Mouse (Mus musculus): ENCODE data around the gene Rbm47.

The Rbm47 gene

DNA sequence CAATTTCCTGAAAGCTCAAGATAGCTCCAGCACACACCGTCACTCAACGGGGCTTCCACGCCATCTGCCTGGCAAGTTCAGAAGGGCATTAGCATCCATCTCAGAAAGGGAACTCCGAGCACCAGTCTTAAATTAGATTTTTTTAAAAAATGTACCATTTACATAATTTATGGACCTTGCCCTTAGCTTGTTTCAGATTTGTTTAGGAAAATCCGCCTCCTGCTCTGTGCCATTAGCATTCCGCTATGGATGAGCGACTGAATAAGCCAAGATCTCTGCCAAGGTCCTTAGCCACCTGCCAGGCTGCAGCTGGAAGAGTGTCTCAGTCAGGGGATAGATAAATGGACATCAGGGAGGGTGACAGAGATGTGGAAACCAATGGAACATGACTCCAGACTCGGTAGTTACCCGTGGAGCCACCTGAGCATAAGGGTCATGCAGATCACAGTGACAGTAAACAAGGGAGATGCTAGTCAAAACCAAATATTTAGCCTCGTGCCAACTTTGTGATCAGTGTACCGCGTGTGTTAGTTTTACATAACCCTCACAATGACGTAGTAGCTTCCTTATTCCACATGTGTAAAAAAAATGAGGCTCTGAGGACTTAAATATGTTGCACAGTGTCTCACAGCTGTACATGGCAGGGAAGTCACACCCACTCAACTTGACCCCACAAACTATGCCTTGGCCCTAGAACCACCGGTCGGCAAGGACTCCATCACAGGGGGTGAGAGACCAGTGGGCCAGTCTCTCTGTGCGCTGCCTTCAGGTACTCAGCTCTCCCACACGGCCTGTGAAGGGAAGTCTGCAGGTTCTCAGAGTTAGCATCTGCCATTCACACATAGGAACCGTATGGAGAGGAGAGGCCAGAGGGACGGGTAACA lies 110.6 kb downstream of the Rbm47 start:
- DNase-seq (ENCODE audit: low spot score): no peak

DNA sequence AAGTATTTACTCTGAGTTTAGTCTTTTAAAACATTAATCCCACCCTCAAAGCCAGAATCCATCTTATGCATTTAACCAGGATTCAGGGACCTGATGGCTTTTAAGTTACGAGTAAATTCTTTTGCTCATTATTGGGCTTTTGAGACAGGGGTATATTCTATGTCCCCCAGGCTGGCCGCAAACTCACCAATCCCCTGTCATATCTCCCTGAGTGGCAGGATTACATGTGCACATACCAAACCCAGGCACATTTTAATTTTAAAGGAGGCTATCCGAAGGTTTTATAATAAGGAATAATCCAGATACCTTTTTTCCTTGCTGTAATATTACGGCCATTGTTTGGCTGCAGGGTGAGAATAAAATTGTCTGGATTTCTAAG lies 111.3 kb downstream of the Rbm47 start:
- no peak for DNase-seq (ENCODE audit: low spot score)

DNA sequence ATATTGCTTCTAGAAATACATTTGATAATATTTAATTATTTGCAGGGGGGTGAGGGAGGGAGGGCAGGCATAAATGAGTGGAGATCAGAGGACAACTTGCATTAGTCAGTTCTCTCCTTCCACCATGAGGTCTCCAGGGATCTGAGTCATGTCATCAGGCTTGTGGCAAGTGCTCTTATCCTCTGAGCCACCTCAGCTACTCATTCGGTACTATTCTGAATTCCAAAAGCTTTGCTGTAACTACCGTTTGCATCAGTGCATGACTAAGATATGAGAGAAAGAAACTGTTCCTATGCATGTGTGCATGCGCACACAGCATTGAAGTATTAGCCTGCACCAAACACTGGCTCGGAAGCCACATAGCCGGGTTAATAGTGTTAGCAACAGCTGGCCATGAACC lies 114.1 kb downstream of the Rbm47 start:
- DNase-seq (ENCODE audit: low spot score): no peak

DNA sequence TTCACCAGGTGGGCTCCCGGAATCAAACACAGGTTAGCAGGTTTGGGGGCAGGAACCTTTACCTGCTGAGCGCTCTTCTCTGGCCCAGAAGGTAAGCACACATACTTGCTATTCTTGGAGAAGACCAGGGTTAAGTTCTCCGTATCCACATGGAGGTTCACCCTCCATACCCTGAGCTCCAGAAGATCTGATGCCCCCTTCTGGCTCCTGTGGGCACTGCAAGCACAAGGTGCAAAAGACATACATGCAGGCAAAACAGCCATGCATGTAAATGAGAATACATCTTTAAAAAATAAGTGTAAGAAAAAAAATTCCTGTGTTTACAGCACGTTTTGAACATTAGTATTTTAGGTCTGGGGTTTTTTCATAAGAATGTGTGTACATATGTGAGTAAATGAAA lies 116.2 kb downstream of the Rbm47 start:
- no peak for DNase-seq (ENCODE audit: low spot score)

DNA sequence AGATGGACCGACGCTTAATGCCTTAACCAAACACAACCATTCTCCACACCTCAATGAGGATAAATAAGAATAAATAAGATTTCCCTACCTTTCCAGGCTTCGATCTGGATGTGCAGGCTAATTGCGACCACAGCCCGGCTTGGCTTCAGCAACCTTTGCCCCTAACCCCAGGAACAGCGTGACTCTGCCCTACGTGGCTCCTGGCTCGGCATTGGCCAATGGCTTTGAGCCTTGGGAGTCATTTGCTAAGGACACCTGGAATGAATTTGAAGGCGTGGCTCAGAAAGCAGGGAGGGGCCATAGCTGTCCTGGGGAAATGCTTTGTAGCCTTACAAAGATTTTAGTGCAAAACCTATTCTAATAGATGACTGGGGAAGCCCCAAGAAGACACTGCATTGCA lies 118.5 kb downstream of the Rbm47 start:
- no peak for DNase-seq (ENCODE audit: low spot score)

DNA sequence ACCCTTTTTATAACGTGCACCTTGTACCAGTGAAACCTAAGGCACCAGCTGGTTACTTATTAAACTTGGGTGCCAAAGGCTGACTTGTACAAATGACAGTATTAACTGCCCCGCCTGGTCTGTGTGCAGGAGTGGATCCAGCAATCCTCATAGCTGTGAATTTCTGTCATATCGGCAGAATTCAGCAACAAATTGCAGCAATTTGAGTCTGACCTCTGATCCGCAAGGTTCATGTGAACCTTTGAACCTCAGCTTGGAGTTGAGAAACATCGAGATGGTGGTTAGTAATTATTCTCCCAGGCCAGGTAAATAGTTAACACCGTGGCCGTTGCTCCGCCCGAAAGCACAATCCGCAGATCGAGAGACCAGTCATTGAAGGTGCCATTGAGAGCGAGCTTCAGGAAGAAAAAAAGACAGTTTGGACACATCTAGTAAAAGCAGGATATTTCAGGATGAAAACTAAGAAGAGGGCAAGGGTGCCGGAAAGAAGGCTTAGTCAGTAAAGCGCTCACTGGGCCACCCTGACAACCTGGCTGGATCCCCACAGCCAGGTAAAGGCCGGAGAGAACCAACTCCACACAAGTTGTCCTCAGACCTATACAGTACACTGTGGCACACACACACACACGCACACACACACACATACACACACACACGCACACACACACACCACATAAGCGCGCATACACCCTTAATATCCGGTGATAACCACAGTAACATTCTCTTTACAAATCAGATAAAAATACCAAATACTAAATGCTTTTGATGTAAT lies 120.0 kb downstream of the Rbm47 start:
- no peak for DNase-seq (ENCODE audit: low spot score)

DNA sequence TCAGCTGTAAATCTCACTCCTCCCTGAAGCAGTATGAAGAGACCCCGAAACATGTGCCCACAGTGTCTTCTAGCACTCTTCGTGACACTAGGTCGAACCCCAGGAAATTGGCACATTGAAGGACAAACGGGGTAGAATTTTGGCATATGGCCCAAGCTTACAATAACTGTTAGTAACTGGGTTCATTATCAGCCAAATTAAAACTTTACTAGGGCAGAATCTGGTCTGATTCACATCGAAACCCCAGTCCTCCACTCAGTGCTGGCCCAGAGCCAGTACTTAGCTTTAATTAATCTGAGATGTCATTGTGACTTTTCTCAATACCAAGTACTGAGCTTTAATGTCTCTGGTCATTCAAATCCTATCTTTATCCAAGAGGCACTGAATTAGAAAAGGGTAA lies 122.1 kb downstream of the Rbm47 start:
- no peak for DNase-seq (ENCODE audit: low spot score)

DNA sequence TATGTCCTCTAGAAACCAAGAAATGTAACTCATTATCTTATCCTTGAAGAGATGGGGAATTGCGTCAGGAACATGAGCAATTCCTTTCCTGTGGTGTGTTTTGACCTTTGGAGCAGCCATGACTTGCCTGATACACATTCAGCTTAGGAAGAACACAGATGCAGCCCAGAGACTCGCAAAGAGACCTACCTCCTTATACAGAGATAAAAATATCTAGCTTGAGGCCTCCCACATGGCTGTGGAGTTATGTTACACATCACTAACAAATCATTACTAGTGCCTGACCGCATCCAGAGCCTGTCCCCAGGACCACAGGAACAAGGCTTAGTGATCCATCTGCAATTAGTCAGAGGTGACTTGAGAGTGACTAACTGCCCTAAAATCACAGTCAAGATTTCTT lies 126.6 kb downstream of the Rbm47 start:
- DNase-seq (ENCODE audit: low spot score): no peak

DNA sequence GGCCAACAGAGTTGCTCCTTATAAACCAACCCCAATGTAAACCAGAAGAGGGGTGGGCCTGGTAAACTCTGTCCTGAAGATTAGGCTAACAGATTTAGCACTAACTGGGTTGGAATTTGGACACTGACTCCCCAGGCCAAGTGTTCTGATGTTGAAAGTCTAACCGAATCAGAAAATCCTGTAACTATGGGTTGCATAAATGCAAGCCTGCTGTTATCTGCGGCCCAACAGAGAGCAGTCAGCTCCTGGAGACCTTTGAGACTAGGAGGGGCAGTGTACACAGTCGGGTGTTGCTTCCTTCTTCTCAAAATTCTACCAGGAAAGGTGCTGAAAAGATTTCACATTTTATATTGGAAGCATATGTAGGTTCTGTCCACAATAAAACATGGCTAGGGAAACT lies 129.0 kb downstream of the Rbm47 start:
- DNase-seq (ENCODE audit: low spot score): no peak

DNA sequence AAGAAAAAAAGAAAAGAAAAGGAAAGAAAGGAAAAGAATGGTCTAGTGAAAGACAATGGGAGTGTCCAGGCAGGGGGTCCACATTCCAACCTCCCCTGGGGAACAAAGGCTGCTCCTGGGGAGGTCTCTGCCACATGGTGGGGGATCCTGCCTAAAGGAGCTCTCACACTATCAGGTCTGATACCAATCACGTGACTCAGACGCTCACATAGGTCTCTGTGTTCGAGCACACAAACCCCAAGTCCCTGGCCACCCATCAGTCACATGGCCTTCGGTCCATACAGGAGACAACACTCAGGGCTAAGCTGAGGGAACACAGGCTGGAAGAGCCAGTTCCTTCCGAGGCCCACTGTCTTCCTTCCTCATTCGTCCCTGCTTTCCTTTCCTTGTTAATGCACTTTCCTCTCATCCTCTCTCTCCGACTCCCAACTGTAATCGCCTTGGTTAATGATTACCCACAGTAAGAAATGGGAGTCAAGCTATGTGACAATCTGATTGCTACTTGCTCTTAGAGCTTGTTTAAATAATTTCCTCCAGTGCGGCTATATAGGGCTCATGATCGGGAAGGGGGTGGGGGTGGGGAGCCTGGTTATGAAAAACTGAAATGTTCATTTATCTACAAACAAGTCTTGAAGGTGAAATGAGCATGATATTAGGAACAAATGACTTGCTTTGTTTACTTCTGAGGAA lies 130.1 kb downstream of the Rbm47 start:
- no peak for DNase-seq (ENCODE audit: low spot score)

DNA sequence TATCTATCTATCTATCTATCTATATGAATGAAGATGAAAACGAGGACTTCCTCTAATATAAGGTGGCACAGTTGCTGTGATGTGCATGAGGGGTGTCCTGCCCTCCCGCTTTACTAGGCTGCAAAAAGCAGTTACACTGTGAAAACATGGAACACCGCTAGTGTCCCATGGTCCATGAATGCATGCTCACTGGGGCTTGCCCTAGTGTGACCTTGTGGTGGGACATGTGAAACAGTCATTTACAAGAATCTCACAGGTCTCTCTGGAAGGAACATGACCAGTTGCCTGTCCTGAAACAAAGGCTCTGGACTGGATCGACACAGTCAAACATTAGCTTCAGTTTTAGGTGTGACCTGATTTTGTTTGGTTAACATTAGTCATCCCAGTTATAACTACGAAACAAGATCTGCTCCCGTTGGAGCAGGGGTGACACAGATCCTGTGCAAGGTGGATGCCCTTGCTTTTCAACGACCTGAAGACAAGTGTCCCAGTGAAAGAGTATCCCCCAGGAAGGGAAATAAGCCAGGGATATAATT lies 132.1 kb downstream of the Rbm47 start:
- no peak for DNase-seq (ENCODE audit: low spot score)

DNA sequence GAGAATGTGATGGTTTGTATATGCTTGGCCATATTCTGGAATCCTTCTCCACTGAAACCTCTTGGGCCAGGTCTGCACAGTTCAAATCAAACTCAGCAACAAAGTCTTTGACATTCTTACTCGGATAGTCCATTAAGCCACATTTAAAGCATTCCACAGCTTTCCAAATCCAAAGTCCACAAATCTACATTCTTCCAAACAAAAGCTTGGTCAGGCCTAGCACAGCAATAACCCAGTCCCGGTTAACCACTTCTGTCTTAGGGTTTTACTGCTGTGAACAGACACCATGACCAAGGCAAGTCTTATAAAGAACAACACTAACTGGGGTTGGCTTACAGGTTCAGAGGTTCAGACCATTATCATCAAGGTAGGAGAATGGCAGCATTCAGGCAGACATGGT lies 133.1 kb downstream of the Rbm47 start:
- no peak for DNase-seq (ENCODE audit: low spot score)

DNA sequence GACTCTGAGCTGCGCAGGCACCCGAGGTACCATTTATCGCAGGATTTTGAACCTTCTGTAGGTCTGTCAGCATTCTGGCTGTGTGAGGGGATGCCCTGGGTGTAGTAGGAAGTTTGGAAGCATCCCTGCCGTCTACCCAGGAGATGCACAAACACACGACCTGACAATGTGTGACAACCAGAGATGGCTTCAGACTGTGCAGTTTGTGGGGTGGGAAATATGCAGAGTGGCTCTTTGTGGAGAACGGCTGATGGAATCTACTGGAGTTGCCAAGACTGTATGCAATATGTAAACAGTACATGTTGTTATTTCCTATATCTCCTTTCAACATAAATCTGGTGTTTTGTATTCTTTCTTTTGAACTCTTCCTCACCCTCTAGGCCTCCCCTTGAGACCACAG lies 135.9 kb downstream of the Rbm47 start:
- DNase-seq (ENCODE audit: low spot score): no peak

DNA sequence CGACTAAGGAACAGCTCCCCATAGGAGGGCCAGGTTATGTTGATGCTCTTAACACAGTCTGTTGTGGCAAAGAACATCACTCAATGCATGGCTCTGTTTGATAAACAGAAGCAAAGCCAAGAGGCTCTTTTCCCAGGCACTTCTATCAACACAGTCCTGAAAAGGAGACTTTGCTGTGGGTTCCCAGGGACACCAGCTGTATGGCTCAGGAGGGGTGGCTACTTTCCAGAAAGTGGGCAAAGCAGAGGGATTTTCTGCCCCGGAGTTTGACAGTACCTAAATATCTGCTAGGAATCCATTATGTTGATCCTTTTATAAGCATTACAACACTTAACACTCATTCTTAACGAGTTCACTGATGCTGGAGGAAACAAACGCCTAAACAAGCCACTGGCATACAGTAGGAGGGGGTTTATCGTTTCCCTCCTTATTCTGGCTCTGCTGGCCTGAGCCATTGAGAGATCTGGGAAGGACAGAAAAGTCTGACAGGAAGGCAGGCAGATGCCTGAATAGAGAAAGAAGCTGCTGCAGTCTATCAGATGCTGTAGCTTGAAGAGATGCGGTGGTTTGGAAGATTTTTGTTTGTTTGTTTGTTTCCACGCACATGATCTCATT lies 136.4 kb downstream of the Rbm47 start:
- no peak for DNase-seq (ENCODE audit: low spot score)

DNA sequence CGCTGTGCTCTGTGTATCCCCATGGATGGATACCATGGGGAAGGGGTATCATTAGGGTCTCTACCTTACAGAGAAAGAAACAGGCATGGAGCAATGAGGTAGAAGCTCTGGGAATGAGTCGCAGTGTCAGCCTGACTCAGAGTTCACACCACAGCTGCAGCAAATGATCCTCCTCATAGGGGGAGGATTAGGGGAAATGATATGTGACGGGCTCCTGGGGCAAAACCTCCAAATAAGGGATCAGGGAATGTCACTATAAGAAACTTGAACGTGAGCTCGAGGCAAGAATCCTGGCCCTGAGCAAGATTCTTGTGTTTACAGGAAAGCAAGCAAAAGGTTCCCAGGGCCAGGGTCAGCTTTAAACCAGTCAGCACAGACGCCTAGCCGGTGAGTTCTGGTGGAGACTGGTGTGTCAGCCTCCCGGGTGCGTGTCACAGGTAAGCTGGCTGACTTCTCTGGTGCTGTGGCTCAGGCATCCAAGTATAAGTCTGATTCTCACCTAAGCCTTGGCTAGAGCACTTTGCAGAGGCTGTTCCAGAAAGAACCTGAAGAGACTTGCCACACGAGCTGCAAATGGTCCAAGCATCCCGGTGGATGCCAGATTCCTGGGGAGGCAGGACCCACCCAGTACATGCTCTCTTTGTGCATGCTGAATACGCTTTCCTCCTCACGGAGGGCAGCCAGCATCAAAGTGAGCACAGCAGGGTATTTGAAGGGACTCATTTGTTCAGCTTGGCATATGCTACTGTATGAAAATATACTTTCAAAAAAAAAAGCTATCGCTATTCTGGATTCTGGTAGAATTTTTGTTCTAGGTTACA lies 138.3 kb downstream of the Rbm47 start:
- no peak for DNase-seq (ENCODE audit: low spot score)

DNA sequence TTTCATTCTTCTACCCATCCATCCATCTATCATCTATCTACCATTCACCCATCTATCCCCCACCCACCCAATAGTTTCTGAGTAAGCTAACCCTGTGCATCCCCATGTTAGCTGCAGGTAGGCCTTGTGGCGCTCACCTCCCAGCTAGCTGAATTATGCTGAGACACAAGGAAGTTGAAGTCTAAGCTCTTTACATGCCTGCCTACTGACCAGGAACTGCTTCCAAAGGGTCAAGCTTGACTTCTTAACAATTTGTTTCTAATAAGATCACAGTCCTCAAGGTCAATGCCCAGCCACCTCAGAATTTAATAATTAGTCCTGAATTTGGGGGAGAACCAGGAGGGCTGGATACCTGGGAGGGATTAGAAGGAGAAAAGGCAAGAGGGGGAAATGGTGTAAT lies 140.1 kb downstream of the Rbm47 start:
- no peak for DNase-seq (ENCODE audit: low spot score)

DNA sequence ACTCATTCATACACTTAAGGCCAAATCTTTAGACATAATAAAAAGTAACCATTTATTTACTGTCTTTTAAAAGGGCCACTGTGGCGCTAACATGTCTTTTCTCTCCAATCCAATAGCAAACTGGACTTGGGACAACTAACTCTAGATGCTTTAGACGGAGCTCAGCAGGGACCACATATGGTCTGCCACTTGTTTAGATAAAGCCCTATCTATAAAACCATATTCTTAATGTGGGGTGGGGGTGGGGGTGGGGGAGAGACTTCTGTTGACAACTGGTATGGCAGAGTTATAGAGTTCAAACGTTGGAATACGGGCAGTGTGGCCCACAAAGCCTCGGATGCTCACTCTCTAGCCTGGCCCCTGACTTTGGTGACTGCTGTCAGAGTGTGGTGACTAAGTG lies 141.2 kb downstream of the Rbm47 start:
- no peak for DNase-seq (ENCODE audit: low spot score)

DNA sequence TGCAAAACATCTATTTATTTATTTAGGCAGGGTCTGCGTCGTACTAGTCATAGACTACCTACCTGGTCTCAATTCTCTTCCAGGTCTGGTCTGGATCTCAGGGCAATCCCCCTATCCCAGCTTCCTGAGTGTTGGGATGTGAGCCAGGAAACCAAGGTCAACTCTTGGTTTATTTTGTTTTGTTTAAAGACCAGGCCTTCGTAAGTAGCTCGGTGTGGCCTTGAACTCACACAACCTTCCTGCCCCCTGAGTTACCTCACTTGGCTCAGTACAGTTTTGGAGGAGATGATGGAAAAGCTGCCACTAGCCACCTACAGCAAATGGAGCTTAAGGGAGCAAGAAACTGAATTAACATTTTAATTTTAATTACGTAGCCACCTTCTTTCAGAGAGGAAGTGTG lies 144.7 kb downstream of the Rbm47 start:
- no peak for DNase-seq (ENCODE audit: low spot score)

DNA sequence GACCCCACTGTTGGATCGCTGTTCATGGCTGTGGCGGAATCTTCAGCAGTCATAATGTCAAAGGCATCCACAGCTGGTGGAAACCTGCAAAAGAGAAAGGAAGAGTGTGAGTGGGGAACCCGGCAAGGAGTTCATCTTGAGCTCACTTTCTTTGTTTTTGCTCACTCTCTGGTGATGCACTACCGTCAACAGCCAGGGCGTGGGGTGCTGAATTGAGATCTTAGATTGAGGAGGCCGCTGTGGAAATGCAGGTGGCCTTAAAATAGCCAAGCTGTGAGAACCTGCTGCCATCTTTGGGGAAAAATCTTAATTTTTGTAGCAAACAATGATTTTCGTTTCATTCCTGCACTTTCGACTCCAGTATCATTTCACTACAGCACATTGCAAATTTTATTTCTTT lies 145.7 kb downstream of the Rbm47 start:
- no peak for DNase-seq (ENCODE audit: low spot score)

DNA sequence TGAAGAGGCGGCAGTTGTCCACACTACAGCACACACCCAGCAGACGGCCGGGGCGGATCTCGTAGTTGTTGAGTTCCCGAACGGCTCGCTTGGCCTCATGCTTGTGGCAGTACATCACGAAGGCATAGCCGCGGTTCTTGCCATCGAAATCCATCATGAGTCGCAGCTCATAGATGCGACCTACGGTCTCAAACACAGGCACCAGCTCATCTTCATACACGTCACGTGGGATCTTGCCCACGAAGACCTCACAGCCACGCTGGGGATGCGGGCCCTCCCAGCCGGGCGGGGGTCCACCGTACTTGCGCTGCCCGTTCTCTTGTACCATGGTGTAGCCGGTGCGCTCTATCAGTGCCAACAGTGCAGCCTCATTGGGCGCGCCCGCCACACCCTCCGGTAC lies 146.1 kb downstream of the Rbm47 start:
- DNase-seq (ENCODE audit: low spot score): no peak

DNA sequence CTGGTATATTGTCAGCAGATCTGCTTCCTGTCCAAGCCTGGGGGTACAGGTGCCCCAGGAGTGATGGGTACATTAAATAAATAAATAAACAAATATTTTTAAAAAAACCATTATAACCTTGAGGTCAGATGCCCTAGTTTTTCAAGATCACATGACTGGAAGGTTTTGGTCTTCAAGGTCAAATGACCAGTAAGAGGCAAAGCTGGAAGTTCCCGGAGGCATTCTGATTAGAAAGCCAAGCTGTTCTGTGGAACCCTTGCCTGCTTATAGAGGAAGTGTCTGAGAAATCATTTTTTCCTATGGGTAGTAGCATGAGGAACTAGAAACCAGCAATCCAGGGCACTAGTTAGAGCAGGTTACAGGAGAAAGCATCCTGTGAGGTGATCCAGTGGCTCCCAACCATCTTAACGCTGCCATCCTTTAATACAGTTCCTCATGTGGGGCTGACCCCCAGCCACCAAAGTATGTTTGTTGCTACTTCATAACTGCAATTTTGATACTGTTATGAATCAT lies 157.4 kb downstream of the Rbm47 start:
- no peak for DNase-seq (ENCODE audit: low spot score)

All from ovary, postnatal 14 days (tissue).